Mouse (Mus musculus) heart, embryonic 10.5 days (tissue): ENCODE measurements around the gene Cs. TPM values are rescaled to one million over a fixed set of nuclear protein-coding genes. Genes with fewer than 3 reads are reported as not detected.
"Not testable (repeated sequence)": the region's sequence is repeated elsewhere in the genome, so short reads cannot be mapped to it uniquely, and the experiment has no call there.

Experiments used
- DNase-seq: peaks from one replicate; pipeline ENCODE4 v3.0.0-alpha.2; 2017; ENCODE audit warnings: low spot score
- H3K27ac ChIP-seq: fragments of 300-500 bp; sonication (generic); 2 replicates; pipeline ENCODE4 v1.5.1; 2016; ENCODE audit warnings: mild to moderate bottlenecking
- H3K27me3 ChIP-seq: fragments of 300-500 bp; sonication (generic); 2 replicates; pipeline ENCODE4 v1.6.1; 2016; ENCODE audit warnings: mild to moderate bottlenecking; ENCODE audit not compliant: poor library complexity, insufficient read depth, severe bottlenecking
- H3K36me3 ChIP-seq: fragments of 300-500 bp; sonication (generic); 2 replicates; pipeline ENCODE4 v1.6.1; 2016; ENCODE audit warnings: mild to moderate bottlenecking, moderate library complexity
- H3K4me1 ChIP-seq: fragments of 300-500 bp; sonication (generic); 2 replicates; pipeline ENCODE4 v1.6.1; 2016; ENCODE audit warnings: mild to moderate bottlenecking
- H3K4me3 ChIP-seq: fragments of 300-500 bp; sonication (generic); 2 replicates; pipeline ENCODE4 v1.5.1; 2016; ENCODE audit warnings: mild to moderate bottlenecking, moderate library complexity
- H3K9me3 ChIP-seq: fragments of 300-500 bp; sonication (generic); 2 replicates; pipeline ENCODE4 v1.6.1; 2016; ENCODE audit warnings: mild to moderate bottlenecking, moderate library complexity
- WGBS: fragments of 180-500 bp; shearing (Covaris S2); methylation state at CpG from one replicate; pipeline ENCODE4 v1.1.7; 2016; 5-methylcytosine and 5-hydroxymethylcytosine counted together
- polyA plus RNA-seq: library from polyadenylated mRNA; unstranded; fragments of >200 nt; fragmentation: Nextera tagmentation; extraction: Ambion mirVana; gene quantifications from 2 replicates; pipeline ENCODE4 v1.2.1, GENCODE M21; 2016

The Cs gene
- polyA plus RNA-seq, result 347 and 474 TPM in 2 replicates

- peaks cover 12% of the 10 kb centered on the region for H3K36me3 ChIP-seq
- no peaks in the 10 kb centered on the region for H3K9me3 ChIP-seq
- peak; percentile 99 for DNase-seq
- no peaks in the 10 kb centered on the region for H3K27me3 ChIP-seq
- H3K4me1 ChIP-seq, result peaks cover 49% of the 10 kb centered on the region
- 2% methylated on average over 61 of the region's 61 CpGs for WGBS
- peak within 1 kb of the TSS; percentile 84 for H3K4me3 ChIP-seq
- peak within 1 kb of the TSS; percentile 98 for H3K27ac ChIP-seq
These were observed at the start of gene Cs for GRCm38 (mm10) chr10:128337306-128338181. Gene Cs (plus strand): TSS chr10:128337734.

- 68% methylated on average over 1 of the region's 1 CpGs for WGBS
- H3K27me3 ChIP-seq, H3K4me3 ChIP-seq, H3K4me1 ChIP-seq, DNase-seq, H3K27ac ChIP-seq, H3K9me3 ChIP-seq: not testable (repeated sequence)
- H3K36me3 ChIP-seq, result peaks cover 40% of the 10 kb centered on the region
These were observed 46.9 kb upstream of the Cs start for GRCm38 (mm10) chr10:128290594-128290993.

- 0 out of 2 replicates have a peak overlapping the region, but pooled peaks have one; percentile 10 for H3K27ac ChIP-seq
- H3K36me3 ChIP-seq, result peaks cover 9% of the 10 kb centered on the region; the same call in 1 of the 2 replicates
- peaks cover 5% of the 10 kb centered on the region; the same call in 1 of the 2 replicates for H3K4me1 ChIP-seq
- H3K27me3 ChIP-seq, result no peaks in the 10 kb centered on the region
- 69% methylated on average over 13 of the region's 13 CpGs for WGBS
- H3K4me3 ChIP-seq, result no peak overlapping the region
- H3K9me3 ChIP-seq, result no peaks in the 10 kb centered on the region
- DNase-seq, result no peak
These were observed 41.0 kb upstream of the Cs start for GRCm38 (mm10) chr10:128296370-128297090.

GRCm38 (mm10) chr10:128297221-128297620 lies 40.3 kb upstream of the Cs start:
- no peak for DNase-seq
- Histone ChIP-seq H3K27me3 (no peaks in the 10 kb centered on the region), H3K27ac (peak overlapping the region; percentile 17; the same call in 1 of the 2 replicates), H3K36me3 (peaks cover 4% of the 10 kb centered on the region; the same call in 1 of the 2 replicates), H3K4me1 (peaks cover 7% of the 10 kb centered on the region; the same call in 1 of the 2 replicates), H3K4me3 (no peak overlapping the region), H3K9me3 (no peaks in the 10 kb centered on the region)
- 82% methylated on average over 4 of the region's 4 CpGs for WGBS

GRCm38 (mm10) chr10:128297622-128298021 lies 39.9 kb upstream of the Cs start:
- Histone ChIP-seq H3K9me3 (no peaks in the 10 kb centered on the region), H3K27me3 (no peaks in the 10 kb centered on the region), H3K27ac (peak overlapping the region; percentile 17), H3K4me1 (peaks cover 11% of the 10 kb centered on the region; the same call in 1 of the 2 replicates), H3K36me3 (no peaks in the 10 kb centered on the region), H3K4me3 (no peak overlapping the region)
- peak; percentile 83 for DNase-seq
- 61% methylated on average over 11 of the region's 11 CpGs for WGBS

GRCm38 (mm10) chr10:128298243-128298642 lies 39.3 kb upstream of the Cs start:
- no peaks in the 10 kb centered on the region for H3K9me3 ChIP-seq
- no peak overlapping the region for H3K4me3 ChIP-seq
- H3K27ac ChIP-seq, result peak overlapping the region; percentile 17; the same call in 1 of the 2 replicates
- DNase-seq, result no peak
- WGBS, result 62% methylated on average over 6 of the region's 6 CpGs
- peaks cover 12% of the 10 kb centered on the region; the same call in 1 of the 2 replicates for H3K4me1 ChIP-seq
- H3K27me3 ChIP-seq, result no peaks in the 10 kb centered on the region
- H3K36me3 ChIP-seq, result no peaks in the 10 kb centered on the region

- peaks cover 12% of the 10 kb centered on the region for H3K4me1 ChIP-seq
- no peak for DNase-seq
- peak within 1 kb of the TSS; percentile 17 for H3K27ac ChIP-seq
- no peak within 1 kb of the TSS for H3K4me3 ChIP-seq
- no peaks in the 10 kb centered on the region for H3K36me3 ChIP-seq
- WGBS, result 76% methylated on average over 11 of the region's 11 CpGs
- H3K27me3 ChIP-seq, result no peaks in the 10 kb centered on the region
- H3K9me3 ChIP-seq, result no peaks in the 10 kb centered on the region
These were observed 38.8 kb upstream of the Cs start, which contains the start of gene Il23a for GRCm38 (mm10) chr10:128298702-128299171. Gene Il23a (minus strand): TSS chr10:128298752.

- Histone ChIP-seq H3K4me3 (peak overlapping the region; percentile 74), H3K9me3 (no peaks in the 10 kb centered on the region), H3K27me3 (no peaks in the 10 kb centered on the region), H3K4me1 (peaks cover 20% of the 10 kb centered on the region), H3K36me3 (peaks cover 8% of the 10 kb centered on the region), H3K27ac (peak overlapping the region; percentile 96)
- no peak for DNase-seq
- 37% methylated on average over 3 of the region's 3 CpGs for WGBS
These were observed 35.2 kb upstream of the Cs start for GRCm38 (mm10) chr10:128302357-128302756.

- Histone ChIP-seq H3K9me3 (no peaks in the 10 kb centered on the region), H3K27ac (peak overlapping the region; percentile 96), H3K27me3 (no peaks in the 10 kb centered on the region), H3K4me3 (peak overlapping the region; percentile 74), H3K4me1 (peaks cover 16% of the 10 kb centered on the region), H3K36me3 (peaks cover 8% of the 10 kb centered on the region)
- no peak for DNase-seq
- under 1% methylated on average over 9 of the region's 9 CpGs for WGBS
These were observed 34.8 kb upstream of the Cs start for GRCm38 (mm10) chr10:128302785-128303125.

- no peaks in the 10 kb centered on the region for H3K27me3 ChIP-seq
- H3K36me3 ChIP-seq, result peaks cover 14% of the 10 kb centered on the region
- peak within 1 kb of the TSS; percentile 74 for H3K4me3 ChIP-seq
- WGBS, result 2% methylated on average over 37 of the region's 37 CpGs
- no peaks in the 10 kb centered on the region for H3K9me3 ChIP-seq
- H3K4me1 ChIP-seq, result peaks cover 15% of the 10 kb centered on the region
- peak within 1 kb of the TSS; percentile 96 for H3K27ac ChIP-seq
- DNase-seq, result peak; percentile 100
These were observed 34.2 kb upstream of the Cs start, which contains the start of gene Pan2 for GRCm38 (mm10) chr10:128303126-128304021. Gene Pan2 (plus strand): TSS chr10:128303335.

GRCm38 (mm10) chr10:128309654-128310053 lies 27.9 kb upstream of the Cs start:
- 92% methylated on average over 7 of the region's 7 CpGs for WGBS
- no peak overlapping the region for H3K4me3 ChIP-seq
- peaks cover 19% of the 10 kb centered on the region for H3K4me1 ChIP-seq
- no peaks in the 10 kb centered on the region for H3K27me3 ChIP-seq
- no peak for DNase-seq
- no peaks in the 10 kb centered on the region for H3K9me3 ChIP-seq
- H3K27ac ChIP-seq, result peak overlapping the region; percentile 71; the same call in 1 of the 2 replicates
- peaks cover 59% of the 10 kb centered on the region for H3K36me3 ChIP-seq

- Histone ChIP-seq H3K9me3 (no peaks in the 10 kb centered on the region), H3K4me1 (peaks cover 19% of the 10 kb centered on the region), H3K27ac (peak overlapping the region; percentile 71; the same call in 1 of the 2 replicates), H3K4me3 (peak overlapping the region; percentile 23; the same call in 1 of the 2 replicates), H3K27me3 (no peaks in the 10 kb centered on the region), H3K36me3 (peaks cover 62% of the 10 kb centered on the region)
- peak; percentile 82 for DNase-seq
- 49% methylated on average over 11 of the region's 11 CpGs for WGBS
These were observed 27.4 kb upstream of the Cs start for GRCm38 (mm10) chr10:128310177-128310576.
